Mouse (Mus musculus) NIH3T3 (cell line): ENCODE data around the gene Wdr91.

Experiments used
- DNase-seq: peaks from one replicate; pipeline ENCODE4 v3.0.0-alpha.2; 2012; ENCODE audit warnings: low read depth

The Wdr91 gene

GRCm38 (mm10) chr6:34879101-34879740 lies 31.5 kb downstream of the Wdr91 start:
- DNase-seq = no peak

DNA sequence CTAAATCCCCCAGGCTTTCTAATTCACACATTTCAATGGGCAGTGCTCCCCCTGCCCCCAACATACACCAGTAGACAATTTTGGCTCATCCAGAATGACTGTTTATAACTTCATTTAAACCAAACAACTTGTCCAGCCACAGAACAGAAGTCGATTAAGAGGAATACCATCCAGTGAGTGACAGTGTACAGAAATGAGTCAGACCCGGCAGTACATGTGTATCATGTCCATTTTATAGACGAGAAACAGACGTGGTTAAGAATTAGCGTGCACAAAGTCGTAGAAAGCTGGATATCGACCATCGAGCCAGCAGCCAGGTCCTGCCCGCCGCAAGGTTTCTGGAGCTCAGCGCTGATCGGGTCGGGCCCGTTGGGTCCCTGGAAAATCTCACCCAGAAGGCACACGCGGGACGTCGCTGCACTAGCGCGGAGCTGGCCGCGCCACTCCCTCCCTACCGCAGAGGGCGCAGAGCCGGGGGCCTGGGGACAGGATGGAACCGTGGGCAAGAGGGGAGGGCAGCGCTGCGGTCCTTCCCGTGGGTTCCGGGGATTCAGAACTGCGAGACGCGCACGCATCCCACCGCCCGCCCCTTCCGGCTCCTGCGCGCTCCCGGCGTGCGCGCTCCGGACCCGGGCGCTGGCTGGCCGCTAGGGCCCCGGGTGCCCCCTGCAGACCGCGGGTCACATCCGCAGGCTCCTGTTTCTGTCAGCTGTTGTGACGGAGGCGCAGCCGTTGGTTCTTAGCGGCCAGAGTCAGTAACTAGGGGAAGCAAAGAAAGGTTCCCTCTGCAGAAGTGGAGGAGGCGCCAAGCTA lies 33.0 kb downstream of the Wdr91 start, which contains the start of gene Cyren:
Gene Cyren, minus strand, starts transcription at position 552 of the 813 bp plus-strand sequence.
- DNase-seq = peak; percentile 98

- no peak for DNase-seq
Measured at GRCm38 (mm10) chr6:34876835-34877156, 33.9 kb downstream of the Wdr91 start.

GRCm38 (mm10) chr6:34875966-34876834 lies 34.5 kb downstream of the Wdr91 start:
- no peak for DNase-seq

GRCm38 (mm10) chr6:34875268-34875761 lies 35.4 kb downstream of the Wdr91 start:
- DNase-seq = no peak

- DNase-seq = no peak
Measured at GRCm38 (mm10) chr6:34874101-34874921, 36.4 kb downstream of the Wdr91 start.

GRCm38 (mm10) chr6:34872871-34873270 lies 37.8 kb downstream of the Wdr91 start:
- no peak for DNase-seq

- DNase-seq = no peak
Measured at GRCm38 (mm10) chr6:34871929-34872328, 38.7 kb downstream of the Wdr91 start.

DNA sequence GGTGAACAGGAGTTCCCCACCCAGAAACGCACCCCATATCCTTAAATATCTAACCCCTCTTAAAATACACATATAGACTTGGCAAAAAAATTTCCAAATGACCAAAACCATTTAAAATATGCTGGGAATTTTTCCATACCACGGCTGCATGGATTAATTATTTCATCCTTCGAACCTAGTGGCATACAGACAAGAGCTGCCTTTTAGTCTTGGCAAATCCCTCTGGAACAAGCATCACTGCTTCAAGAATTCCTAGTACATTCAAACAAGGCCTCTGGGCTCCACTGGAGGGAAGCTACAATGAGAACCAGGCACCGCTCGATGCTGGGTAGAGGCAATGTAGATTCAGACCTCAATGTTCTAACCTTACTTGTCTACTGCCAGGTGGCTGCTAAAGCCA lies 40.0 kb downstream of the Wdr91 start:
- DNase-seq = peak; percentile 70

DNA sequence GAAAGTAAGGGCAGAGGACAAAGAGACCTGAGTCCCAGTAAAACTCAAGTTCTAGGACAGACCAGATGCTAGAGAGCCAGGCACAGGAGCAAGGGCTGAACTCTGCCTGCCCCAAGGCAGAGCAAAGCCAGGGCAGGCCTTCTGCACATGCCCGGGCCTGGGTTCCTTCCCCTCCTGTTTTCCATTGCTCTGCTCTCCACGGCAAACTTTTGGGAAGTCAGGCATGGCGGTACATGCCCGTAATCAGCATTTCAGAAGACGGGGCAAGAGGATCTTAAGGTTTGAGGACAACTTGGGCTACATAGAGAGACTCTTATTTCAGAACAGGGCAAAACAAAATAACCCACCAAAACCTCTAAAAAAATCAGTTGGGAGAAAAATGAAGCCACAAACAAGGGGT lies 40.5 kb downstream of the Wdr91 start:
- no peak for DNase-seq

DNA sequence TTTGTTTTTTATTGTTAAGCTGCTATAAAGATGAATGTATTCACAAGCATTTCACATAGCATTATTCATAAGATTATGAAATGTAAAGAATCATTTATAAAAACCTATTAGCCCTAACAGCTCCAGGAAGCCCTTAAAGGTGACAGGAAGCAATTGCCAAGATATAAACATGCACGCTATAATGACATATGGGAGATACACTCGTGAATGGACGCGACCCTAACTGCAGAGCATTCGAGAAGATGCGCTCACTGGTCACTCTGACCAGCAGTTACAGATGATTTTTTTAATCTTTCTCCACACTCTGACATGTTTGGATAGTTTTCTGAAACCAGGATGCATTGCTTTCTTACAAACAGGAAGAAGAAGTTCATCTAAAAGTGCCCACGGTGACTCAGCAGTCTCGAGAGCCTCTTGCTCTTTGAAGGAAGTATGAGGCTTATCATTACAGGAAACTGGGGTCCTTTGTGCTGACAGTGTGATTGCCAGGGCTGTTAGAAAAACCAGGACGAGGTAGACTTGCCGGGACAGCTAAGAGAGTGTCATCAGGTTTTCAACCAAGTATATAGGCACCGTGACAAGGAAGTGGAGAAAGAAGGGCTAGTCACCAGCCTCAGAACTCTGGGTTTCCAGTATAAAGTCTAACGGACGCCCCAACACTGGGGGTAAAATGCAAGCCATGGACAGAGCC lies 41.3 kb downstream of the Wdr91 start:
- peak; percentile 53 for DNase-seq

DNA sequence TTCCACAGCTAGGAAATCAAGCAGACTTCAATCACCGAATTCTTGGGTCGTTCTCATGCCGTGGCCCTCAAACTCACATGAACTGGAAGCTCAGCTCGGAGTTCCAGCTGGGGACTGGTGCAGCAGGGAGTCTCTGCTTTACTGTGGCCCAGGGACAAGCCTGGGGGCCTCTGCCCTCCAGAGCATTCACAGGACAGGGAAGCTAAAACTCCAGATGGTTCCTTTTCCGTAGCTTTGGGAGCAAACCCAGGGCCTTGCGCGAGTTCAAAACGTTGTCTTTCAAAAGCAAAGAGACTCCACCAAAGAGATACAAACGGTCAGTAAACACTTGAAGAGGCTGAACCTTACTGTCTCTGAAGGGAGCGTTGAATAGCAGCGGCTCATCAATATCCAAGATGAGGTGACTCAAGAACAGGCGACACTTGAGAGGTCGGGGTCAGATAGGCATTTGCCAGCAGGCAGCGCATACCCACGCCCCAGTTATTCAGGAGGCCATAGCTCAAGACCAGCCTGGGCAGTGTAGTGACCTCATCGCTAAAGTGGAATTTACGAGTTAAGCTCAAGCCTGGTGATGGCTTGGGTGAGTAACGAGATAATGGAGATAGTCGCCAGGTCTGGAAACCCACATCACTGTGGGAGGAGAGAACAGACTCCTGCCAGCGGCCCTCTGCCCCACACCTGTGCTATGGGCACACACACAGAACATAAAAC lies 42.0 kb downstream of the Wdr91 start:
- peak; percentile 35 for DNase-seq

DNA sequence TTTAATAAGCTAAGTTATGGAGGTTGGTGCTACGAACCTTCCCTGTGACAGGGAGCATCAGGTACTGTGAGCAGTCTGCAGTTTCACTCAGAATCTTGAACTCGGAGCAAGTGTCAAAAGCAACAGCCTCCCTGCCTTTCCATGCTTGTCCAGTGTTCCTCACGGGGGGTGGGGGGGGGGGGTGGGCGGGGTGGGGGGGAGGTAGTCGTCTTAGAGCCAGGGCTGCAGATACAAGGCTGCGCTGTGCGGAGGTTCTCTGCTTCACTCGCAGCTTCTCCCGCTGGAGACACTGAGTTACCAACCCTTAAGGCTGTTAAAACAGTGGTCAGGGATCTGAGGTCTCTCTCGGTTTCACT lies 42.7 kb downstream of the Wdr91 start:
- no peak for DNase-seq

- DNase-seq = no peak
Measured at GRCm38 (mm10) chr6:34867301-34867994, 43.2 kb downstream of the Wdr91 start.

GRCm38 (mm10) chr6:34866786-34867185 lies 43.9 kb downstream of the Wdr91 start:
- no peak for DNase-seq

DNA sequence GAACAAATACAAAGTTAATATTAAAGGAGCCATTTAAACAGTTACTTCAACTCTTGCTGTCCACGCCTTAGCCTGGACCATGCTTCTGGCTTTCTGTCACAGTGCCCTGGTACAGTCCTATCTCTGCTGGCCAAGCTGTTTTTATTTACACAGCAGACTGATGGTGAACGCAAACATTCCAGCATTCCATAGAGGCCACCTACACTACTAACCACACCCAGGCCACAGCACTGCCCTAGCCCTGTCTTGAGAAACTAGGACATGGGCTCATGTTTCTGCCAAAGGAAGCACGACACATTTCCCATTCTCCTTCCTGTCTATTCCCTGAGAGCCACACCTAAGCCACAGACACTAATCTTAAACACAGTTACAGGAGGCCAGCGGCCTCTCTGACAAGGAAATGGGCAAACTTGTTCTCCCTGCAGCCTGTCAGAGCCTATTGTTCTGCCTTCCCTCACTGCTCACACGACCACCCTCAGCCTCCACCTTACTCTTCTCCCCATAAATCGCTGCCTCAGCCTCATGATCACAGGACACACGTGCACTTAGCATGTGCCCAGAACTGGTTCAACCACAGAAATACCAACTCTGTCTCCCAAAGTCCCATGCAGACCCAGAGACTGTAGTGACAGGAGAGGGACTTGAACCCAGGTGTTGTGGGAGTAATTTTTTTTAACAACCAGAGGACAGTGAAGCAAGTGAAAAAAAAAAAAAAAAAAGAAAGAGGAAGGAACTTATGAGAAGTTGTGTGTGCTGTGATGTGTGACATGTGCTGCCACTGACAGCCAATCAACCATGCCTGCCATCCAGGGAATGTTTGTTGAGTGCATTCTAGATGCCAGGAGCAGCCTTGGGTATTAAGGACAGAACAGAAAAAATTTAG lies 44.7 kb downstream of the Wdr91 start:
- no peak for DNase-seq

DNA sequence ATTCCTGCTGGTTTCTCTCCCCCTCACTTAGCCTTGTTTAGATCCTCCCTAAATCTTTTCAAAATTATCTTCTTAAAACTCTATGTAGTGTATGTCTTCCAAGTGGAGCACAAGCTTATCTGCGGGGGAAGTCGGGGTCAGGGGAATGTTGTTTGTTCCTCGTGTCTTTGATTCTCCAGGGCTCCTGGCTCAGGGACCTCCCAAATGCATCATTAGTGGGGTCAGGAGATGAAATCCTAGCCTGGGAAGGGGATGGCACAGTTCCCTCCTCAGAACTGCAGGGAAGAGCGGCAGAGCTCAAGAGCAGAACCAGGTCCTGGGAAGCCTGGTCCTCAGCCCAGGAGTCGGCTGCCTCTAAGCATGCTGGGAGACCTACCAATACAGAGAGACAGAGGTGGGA lies 45.5 kb downstream of the Wdr91 start:
- no peak for DNase-seq

- DNase-seq = no peak
Measured at GRCm38 (mm10) chr6:34863786-34864514, 46.7 kb downstream of the Wdr91 start.
